Mouse (Mus musculus): ENCODE measurements at regions not wholly inside any gene's neighbourhood (a gene's known extent, or its start where the extent isn't known, plus 50 kb on each side); places are given as distances from the start of the nearest gene placed in this dataset.

GRCm38 (mm10) chr2:173415429-173415828, 107.0 kb upstream of the 1700021F07Rik start:
- no peak for DNase-seq (ENCODE audit: low spot score in 2 of 2)

GRCm38 (mm10) chr2:173416921-173417320, 105.5 kb upstream of the 1700021F07Rik start:
- DNase-seq (ENCODE audit: low spot score in 2 of 2), result no peak

- DNase-seq (ENCODE audit: low spot score in 2 of 2), result no peak
Observed at GRCm38 (mm10) chr2:173418951-173419350, 103.4 kb upstream of the 1700021F07Rik start.

- peak in 1 of 2 experiments; percentile 51 for DNase-seq (ENCODE audit: low spot score in 2 of 2)
Observed at GRCm38 (mm10) chr2:173419972-173420391, 102.4 kb upstream of the 1700021F07Rik start.

DNA sequence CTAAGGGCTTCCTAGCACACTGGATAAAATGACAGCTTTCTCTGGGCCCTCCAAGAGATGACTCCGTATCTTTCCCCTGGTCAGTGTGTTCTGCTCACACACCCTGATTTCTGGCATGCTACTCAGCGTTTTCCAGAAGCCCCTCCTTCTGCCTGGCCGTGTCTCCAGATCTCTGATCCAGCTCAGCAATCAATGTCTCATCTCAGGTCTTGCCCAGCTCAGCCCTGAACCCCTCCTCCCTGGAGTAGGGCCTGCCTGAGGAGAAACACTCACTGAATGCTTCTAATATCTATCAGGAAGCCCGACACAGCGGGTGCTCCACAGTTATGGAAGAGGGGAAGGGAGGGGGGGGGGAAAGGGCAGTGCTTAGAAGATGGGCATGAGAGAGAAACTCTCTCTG, 101.9 kb upstream of the 1700021F07Rik start:
- no peak for DNase-seq (ENCODE audit: low spot score in 2 of 2)

GRCm38 (mm10) chr2:173424875-173425274, 97.5 kb upstream of the 1700021F07Rik start:
- DNase-seq (ENCODE audit: low spot score in 2 of 2), result peak in 1 of 2 experiments; percentile 22

DNA sequence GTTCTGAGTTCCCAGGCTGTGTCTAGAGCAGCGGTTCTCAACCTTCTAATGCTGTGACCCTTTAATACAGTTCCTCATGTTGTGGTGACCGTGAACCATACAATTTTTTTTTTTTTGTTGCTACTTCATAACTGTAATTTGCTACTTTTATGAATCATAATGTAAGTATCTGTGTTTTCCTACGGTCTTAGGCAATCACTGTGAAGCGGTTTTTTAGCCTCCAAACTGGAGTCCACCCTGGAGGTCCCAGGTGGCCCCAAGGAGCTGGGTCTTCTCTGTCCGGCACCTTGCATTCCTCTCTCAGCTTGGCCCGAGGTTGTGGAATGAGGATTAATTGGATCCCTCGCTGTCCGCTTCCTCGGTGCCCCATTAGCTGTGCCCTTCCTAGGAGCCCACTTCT, 96.6 kb upstream of the 1700021F07Rik start:
- DNase-seq (ENCODE audit: low spot score in 2 of 2), result no peak

GRCm38 (mm10) chr2:173426191-173427065, 96.0 kb upstream of the 1700021F07Rik start:
- peak in 1 of 2 experiments; percentile 21 for DNase-seq (ENCODE audit: low spot score in 2 of 2)

GRCm38 (mm10) chr2:173427888-173428450, 94.4 kb upstream of the 1700021F07Rik start:
- no peak for DNase-seq (ENCODE audit: low spot score in 2 of 2)

- no peak for DNase-seq (ENCODE audit: low spot score in 2 of 2)
Observed at GRCm38 (mm10) chr2:173431841-173432240, 90.5 kb upstream of the 1700021F07Rik start.

DNA sequence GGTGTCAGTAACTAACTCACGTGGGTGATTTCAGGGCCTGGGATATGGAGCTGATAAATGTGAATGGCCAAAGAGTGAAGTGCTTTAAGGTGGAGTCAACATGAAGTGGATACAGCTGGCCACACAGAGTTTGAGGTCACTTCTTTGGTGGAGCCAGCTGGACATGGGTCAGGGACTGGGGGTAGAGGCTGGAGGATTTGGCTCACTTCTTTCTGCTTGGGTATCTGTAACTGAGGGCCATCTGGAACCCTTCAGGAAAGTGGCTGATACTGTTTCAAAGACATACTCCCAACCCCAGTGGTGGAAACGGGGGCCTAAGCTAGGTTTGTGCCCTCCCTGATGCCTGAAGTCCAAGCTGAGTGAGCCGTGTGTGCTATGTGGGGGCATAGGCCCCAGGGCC, 90.1 kb upstream of the 1700021F07Rik start:
- no peak for DNase-seq (ENCODE audit: low spot score in 2 of 2)

DNA sequence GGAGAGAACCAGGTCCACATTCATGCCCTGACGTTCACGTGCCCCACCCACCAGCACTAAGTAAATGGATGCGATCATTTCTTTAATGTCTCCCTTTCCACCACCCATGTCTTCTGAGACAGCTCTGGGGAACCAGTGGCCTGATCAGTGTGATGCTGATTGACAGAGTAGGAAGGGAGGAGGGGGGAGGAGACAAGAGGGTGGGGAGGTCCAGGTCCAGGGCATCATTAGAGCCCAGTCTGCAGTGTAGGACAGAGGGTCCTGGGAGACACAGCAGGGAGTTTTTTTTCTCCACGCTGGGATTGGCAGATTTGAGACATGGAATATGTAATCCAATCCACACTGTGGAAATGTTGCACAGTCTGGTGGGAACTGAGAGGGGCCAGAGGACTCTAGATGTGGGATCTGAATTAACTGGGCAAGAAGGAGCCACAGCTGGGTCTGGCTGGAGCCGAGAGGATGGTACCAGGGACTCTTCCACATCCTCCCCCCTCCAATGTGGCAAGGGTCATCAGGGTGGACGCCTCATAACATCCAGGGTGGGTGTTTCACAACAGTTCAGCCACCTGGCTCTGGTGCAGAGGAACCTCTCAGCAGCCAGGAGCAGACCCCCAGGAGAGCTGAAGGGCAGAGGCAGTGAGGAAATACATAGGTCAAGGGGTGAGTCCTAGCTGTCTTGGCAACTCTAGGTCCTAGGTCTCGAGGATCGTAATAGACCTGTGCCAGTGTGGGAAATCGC, 89.3 kb upstream of the 1700021F07Rik start:
- DNase-seq (ENCODE audit: low spot score in 2 of 2), result no peak

- no peak for DNase-seq (ENCODE audit: low spot score in 2 of 2)
Observed at GRCm38 (mm10) chr2:173436580-173436979, 85.8 kb upstream of the 1700021F07Rik start.

DNA sequence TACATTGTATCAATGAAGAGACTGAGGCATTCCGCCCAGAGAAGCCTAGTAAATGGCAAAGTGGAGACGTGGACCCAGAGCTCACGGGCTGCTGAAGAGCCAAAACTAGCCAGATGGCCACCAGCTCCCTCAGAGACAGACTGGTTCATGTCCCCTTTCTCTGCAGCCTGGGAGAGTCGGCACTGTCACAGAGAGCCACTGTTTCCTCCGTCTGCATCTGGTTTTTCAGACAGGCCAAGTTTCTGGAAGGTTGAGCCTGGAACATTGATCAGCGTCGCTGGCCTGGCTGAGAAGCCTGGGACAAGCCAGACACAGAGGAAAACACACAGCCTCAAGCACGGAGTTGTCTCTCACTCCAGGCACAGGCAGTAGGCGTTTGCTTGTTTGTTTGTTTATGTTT, 83.4 kb upstream of the 1700021F07Rik start:
- no peak for DNase-seq (ENCODE audit: low spot score in 2 of 2)

- DNase-seq (ENCODE audit: low spot score in 2 of 2), result no peak
Observed at GRCm38 (mm10) chr2:173442056-173442455, 80.3 kb upstream of the 1700021F07Rik start.

DNA sequence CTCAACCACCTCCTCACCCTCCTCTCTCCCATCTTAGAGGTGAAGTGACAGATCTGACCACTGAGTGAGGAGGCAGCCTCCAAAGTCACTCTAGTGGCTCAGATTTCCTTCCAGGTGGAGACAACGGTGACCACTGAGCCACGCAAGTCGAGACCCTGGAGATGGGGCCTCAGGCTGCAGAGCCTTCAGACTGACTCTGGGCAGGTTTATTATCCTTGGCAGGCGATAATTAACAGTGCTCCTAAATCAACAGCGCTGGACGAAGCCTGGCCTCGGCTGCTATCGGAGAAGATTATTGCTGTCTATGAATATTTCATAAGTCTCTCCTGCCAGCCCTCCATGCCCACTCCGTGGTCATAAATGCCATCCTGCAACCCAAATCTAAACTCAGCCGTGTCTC, 79.1 kb upstream of the 1700021F07Rik start:
- DNase-seq (ENCODE audit: low spot score in 2 of 2), result no peak

- no peak for DNase-seq (ENCODE audit: low spot score in 2 of 2)
Observed at GRCm38 (mm10) chr2:173444386-173444785, 78.0 kb upstream of the 1700021F07Rik start.

- no peak for DNase-seq (ENCODE audit: low spot score in 2 of 2)
Observed at GRCm38 (mm10) chr2:173445039-173445438, 77.3 kb upstream of the 1700021F07Rik start.

DNA sequence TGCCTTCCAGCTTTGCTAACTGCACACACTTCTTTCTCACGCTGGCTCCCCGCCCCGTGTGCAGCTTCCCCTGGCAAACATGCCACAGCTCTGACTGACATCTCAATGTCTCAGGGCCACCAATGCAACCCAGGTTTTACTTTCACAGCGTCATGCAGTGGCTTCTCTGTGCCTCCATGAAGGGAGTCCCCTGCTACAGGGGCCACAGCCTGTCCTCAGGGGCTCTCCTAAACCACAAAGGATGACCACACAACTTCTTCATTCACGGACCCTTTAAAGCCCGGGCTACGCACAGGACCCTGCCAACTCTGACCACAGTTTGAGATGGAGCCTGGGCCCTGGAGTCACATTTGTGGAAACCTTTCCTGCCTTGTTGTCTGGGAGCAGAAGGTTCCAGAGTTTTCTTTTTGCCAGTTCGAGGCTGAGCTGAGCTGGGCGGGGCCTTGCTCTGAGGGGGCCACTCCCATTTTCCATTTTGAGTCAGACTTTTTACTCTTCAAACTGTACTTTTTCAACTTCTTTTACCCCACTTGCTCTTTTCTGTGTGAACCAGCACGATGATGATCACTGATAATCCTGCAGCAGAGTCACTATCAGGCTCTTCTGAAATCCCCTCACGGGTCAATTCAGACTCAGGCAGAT, 73.7 kb upstream of the 1700021F07Rik start:
- DNase-seq (ENCODE audit: low spot score in 2 of 2), result no peak

- DNase-seq (ENCODE audit: low spot score in 2 of 2), result no peak
Observed at GRCm38 (mm10) chr2:173449198-173449597, 73.2 kb upstream of the 1700021F07Rik start.

- DNase-seq (ENCODE audit: low spot score in 2 of 2), result no peak
Observed at GRCm38 (mm10) chr2:173451993-173452481, 70.3 kb upstream of the 1700021F07Rik start.

Measured in layer of hippocampus, adult 18-20 months (tissue).